Mouse (Mus musculus): ENCODE data around the gene Xylt2. TPM values are rescaled to one million over a fixed set of nuclear protein-coding genes. Genes with fewer than 3 reads are reported as not detected.

Xylt2 gene
- total and polyA plus RNA-seq, 3 experiments = 10.1 to 20.2 (median 16.3) TPM

DNA sequence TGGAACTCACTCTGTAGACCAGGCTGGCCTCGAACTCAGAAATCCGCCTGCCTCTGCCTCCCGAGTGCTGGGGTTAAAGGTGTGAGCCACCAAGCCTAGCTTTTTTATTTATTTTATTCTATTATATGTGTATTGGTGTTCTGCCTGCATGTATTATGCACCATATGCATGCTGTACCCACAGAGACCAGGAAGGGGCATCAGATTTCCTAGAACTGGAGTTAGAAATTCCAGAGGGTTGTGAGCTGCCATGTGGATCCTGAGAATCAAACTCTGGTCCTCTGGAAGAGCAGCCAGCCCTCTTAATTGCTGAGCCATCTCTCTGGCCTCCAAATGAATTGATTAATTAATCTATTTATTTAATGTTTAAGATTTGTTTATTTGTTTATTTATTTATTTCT, 22.1 kb upstream of the Xylt2 start:
- dilution Hi-C loops (cut with MboI; ENCODE audit: extremely low pct_ligation_motif_present, extremely low pct_unique_long_range_greater_than_20kb, low sequenced_read_pairs) = no loop called here

DNA sequence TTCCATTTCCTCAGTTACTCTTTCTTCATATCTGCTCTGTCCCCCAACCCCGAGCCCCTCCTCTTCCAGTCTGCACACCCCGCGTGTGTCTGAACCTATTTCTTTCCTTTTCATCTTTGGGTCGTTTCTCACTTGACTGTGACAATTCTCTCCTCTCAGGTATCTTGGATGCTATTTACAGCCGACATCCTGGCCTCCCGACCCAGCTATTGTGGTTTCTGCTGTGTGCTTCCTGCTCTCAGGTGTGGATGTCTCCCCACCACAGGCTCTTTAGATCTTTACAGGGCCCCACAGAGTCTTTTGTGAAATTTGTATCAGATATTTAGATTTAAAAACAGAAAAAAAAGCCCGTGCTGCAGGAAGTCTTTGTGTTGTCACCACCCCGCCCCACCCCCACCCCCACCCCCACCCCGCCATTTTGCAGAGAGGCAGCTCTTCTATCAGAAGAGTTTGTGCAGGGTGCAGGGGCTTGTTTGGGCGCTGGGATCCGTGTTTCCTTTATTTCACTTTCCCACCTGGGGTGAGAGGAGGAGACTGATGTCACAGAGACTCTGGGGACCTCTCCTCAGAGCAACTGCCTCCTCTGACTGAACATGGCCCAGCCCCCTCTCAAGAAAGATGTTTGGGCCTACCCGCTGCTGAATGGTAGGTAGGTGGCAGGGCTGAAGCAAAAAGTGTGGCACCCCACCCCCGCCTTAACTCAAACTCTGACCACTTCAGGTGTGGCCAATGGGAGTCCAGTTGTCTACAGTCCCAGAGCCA, 20.6 kb upstream of the Xylt2 start:
- peak overlapping the region; percentile 11; the same call in 1 of the 2 replicates for H3K9ac ChIP-seq (ENCODE audit: insufficient read depth, low read depth)
- dilution Hi-C loops (cut with MboI; ENCODE audit: extremely low pct_ligation_motif_present, extremely low pct_unique_long_range_greater_than_20kb, low sequenced_read_pairs) (no loop called here), in situ Hi-C loops (cut with MboI; ENCODE audit: low pct_ligation_motif_present, low pct_unique_long_range_greater_than_20kb, low sequenced_read_pairs) (no loop called here)
- H3K4me3 ChIP-seq (replicated peaks in 1 of 3; ENCODE audit: low read depth in 2 of 3, low read length in 2 of 3, poor library complexity in 1 of 3) = peak overlapping the region in 1 of 3 experiments; percentile 10
- H3K4me2 ChIP-seq (ENCODE audit: insufficient read depth, low read depth, poor library complexity, severe bottlenecking) = peak overlapping the region; percentile 55; the same call in 1 of the 2 replicates
- DNase-seq (ENCODE audit: extremely low read depth) = peak; percentile 68
- no peaks in the 10 kb centered on the region for H3K27me3 ChIP-seq (replicated peaks)
- H3K9me3 ChIP-seq (replicated peaks; ENCODE audit: low read length) = peaks cover 6% of the 10 kb centered on the region
- H3K79me2 ChIP-seq (replicated peaks; ENCODE audit: control insufficient read depth, extremely low read depth, insufficient read depth, poor library complexity, severe bottlenecking) = no peaks in the 10 kb centered on the region
- peak overlapping the region; percentile 47 for H3K27ac ChIP-seq (ENCODE audit: insufficient read depth, low read depth)
- H3K36me3 ChIP-seq (replicated peaks in 1 of 2; ENCODE audit: control insufficient read depth in 1 of 2, insufficient read depth in 1 of 2, low read length in 1 of 2) = no peaks in the 10 kb centered on the region
- H3K4me1 ChIP-seq (ENCODE audit: control insufficient read depth in 1 of 2, insufficient read depth in 2 of 2) = peaks cover 18 to 58% of the 10 kb centered on the region in 2 experiments
- no peak for TF ChIP-seq ELF1 (IDR thresholded peaks at IDR 0.05; ENCODE audit: low read depth, low read length)
- no peak for TF ChIP-seq SMC3 (IDR thresholded peaks at IDR 0.05; ENCODE audit: low read depth, low read length)
- TF ChIP-seq ZKSCAN1 (IDR thresholded peaks at IDR 0.05; ENCODE audit: borderline replicate concordance, low read depth, low read length) = no peak
- no peak for TF ChIP-seq TBP (conservative IDR thresholded peaks at IDR 0.05; ENCODE audit: low read depth, low read length)
- peak; percentile 80; the same call in 1 of the 2 replicates for TF ChIP-seq CHD2 (IDR thresholded peaks at IDR 0.05; ENCODE audit: low read length)
- TF ChIP-seq TCF12 (IDR thresholded peaks at IDR 0.05; ENCODE audit: low read depth, low read length) = no peak
- TF ChIP-seq MAFK (IDR thresholded peaks at IDR 0.05; ENCODE audit: insufficient replicate concordance, low read length) = no peak
- TF ChIP-seq MAX (IDR thresholded peaks at IDR 0.05; ENCODE audit: low read length) = no peak
- TF ChIP-seq BHLHE40 (IDR thresholded peaks at IDR 0.05; ENCODE audit: low read depth, low read length) = peak; percentile 43; the same call in 1 of the 2 replicates
- TF ChIP-seq CTCF (conservative IDR thresholded peaks at IDR 0.05 in 1 of 2, IDR thresholded peaks at IDR 0.05 in 1 of 2; ENCODE audit: low read depth in 2 of 2, low read length in 2 of 2) = no peak
- TF ChIP-seq SIN3A (IDR thresholded peaks at IDR 0.05; ENCODE audit: low read length) = no peak
- TF ChIP-seq IRF4 (IDR thresholded peaks at IDR 0.05; ENCODE audit: low read depth, low read length) = 0 out of 2 replicates have a peak, but pooled peaks have one; percentile 16
- no peak for TF ChIP-seq ZMIZ1 (IDR thresholded peaks at IDR 0.05; ENCODE audit: low read depth, low read length)
- no peak for TF ChIP-seq MYC (IDR thresholded peaks at IDR 0.05; ENCODE audit: low read depth, low read length)
- TF ChIP-seq RAD21 (IDR thresholded peaks at IDR 0.05; ENCODE audit: low read depth, low read length) = no peak
- peak; percentile 40; the same call in 1 of the 2 replicates for TF ChIP-seq EP300 (IDR thresholded peaks at IDR 0.05; ENCODE audit: low read length)
- TF ChIP-seq JUN (IDR thresholded peaks at IDR 0.05; ENCODE audit: insufficient read depth, low read depth, low read length) = no peak
- no peak for TF ChIP-seq E2F4 (IDR thresholded peaks at IDR 0.05; ENCODE audit: insufficient replicate concordance, low read depth, low read length)
- peak; percentile 47; the same call in 1 of the 2 replicates for TF ChIP-seq MEF2A (IDR thresholded peaks at IDR 0.05; ENCODE audit: borderline replicate concordance, low read depth, low read length)
- no peak for TF ChIP-seq ZC3H11A (IDR thresholded peaks at IDR 0.05; ENCODE audit: low read depth, low read length)
- no peak for TF ChIP-seq ETS1 (conservative IDR thresholded peaks at IDR 0.05; ENCODE audit: low read depth, low read length)
- TF ChIP-seq POLR2AphosphoS2 (IDR thresholded peaks at IDR 0.05; ENCODE audit: low read depth, low read length) = no peak
- TF ChIP-seq HCFC1 (IDR thresholded peaks at IDR 0.05; ENCODE audit: low read depth, low read length) = 0 out of 2 replicates have a peak, but pooled peaks have one; percentile 8
- TF ChIP-seq POLR2A (IDR thresholded peaks at IDR 0.05; ENCODE audit: low read depth, low read length) = no peak
- no peak for TF ChIP-seq USF2 (conservative IDR thresholded peaks at IDR 0.05; ENCODE audit: low read depth, low read length)
- no peak for TF ChIP-seq PAX5 (IDR thresholded peaks at IDR 0.05; ENCODE audit: low read length)
- no peak for TF ChIP-seq JUND (conservative IDR thresholded peaks at IDR 0.05; ENCODE audit: low read depth, low read length)
- TF ChIP-seq UBTF (IDR thresholded peaks at IDR 0.05; ENCODE audit: low read depth, low read length) = no peak

More for the DNA sequence above, 22.1 kb upstream of the Xylt2 start:
- Histone ChIP-seq H3K27ac (ENCODE audit: insufficient read depth, low read depth) (no peak overlapping the region), H3K9ac (ENCODE audit: insufficient read depth, low read depth) (no peak overlapping the region), H3K9me3 (replicated peaks; ENCODE audit: low read length) (no peaks in the 10 kb centered on the region), H3K4me1 (ENCODE audit: control insufficient read depth in 1 of 2, insufficient read depth in 2 of 2) (peaks cover 14 to 50% of the 10 kb centered on the region in 2 experiments), H3K36me3 (replicated peaks in 1 of 2; ENCODE audit: control insufficient read depth in 1 of 2, insufficient read depth in 1 of 2, low read length in 1 of 2) (no peaks in the 10 kb centered on the region), H3K4me2 (ENCODE audit: insufficient read depth, low read depth, poor library complexity, severe bottlenecking) (no peak overlapping the region), H3K4me3 (replicated peaks in 1 of 3; ENCODE audit: low read depth in 2 of 3, low read length in 2 of 3, poor library complexity in 1 of 3) (no peak overlapping the region), H3K79me2 (replicated peaks; ENCODE audit: control insufficient read depth, extremely low read depth, insufficient read depth, poor library complexity, severe bottlenecking) (no peaks in the 10 kb centered on the region), H3K27me3 (replicated peaks) (no peaks in the 10 kb centered on the region)
- in situ Hi-C loops (cut with MboI; ENCODE audit: low pct_ligation_motif_present, low pct_unique_long_range_greater_than_20kb, low sequenced_read_pairs) = no loop called here
- TF ChIP-seq RCOR1 (conservative IDR thresholded peaks at IDR 0.05; ENCODE audit: low read depth, low read length) = no peak
- TF ChIP-seq MAX (IDR thresholded peaks at IDR 0.05; ENCODE audit: low read length) = no peak
- TF ChIP-seq ZC3H11A (IDR thresholded peaks at IDR 0.05; ENCODE audit: low read depth, low read length) = no peak
- TF ChIP-seq USF1 (IDR thresholded peaks at IDR 0.05; ENCODE audit: low read depth, low read length) = no peak
- no peak for TF ChIP-seq E2F4 (IDR thresholded peaks at IDR 0.05; ENCODE audit: insufficient replicate concordance, low read depth, low read length)
- TF ChIP-seq ZKSCAN1 (IDR thresholded peaks at IDR 0.05; ENCODE audit: borderline replicate concordance, low read depth, low read length) = no peak
- TF ChIP-seq BHLHE40 (IDR thresholded peaks at IDR 0.05; ENCODE audit: low read depth, low read length) = no peak
- no peak for TF ChIP-seq MAFK (IDR thresholded peaks at IDR 0.05; ENCODE audit: insufficient replicate concordance, low read length)
- no peak for TF ChIP-seq IRF4 (IDR thresholded peaks at IDR 0.05; ENCODE audit: low read depth, low read length)
- no peak for TF ChIP-seq SIN3A (IDR thresholded peaks at IDR 0.05; ENCODE audit: low read length)
- no peak for TF ChIP-seq TBP (conservative IDR thresholded peaks at IDR 0.05; ENCODE audit: low read depth, low read length)
- DNase-seq (ENCODE audit: extremely low read depth) = no peak
